Mouse (Mus musculus): ENCODE data around the gene Ahdc1. TPM values are rescaled to one million over a fixed set of nuclear protein-coding genes. Genes with fewer than 3 reads are reported as not detected.
"Not testable (repeated sequence)": the region's sequence is repeated elsewhere in the genome, so short reads cannot be mapped to it uniquely, and the experiment has no call there.

Ahdc1 gene
- total RNA-seq, 4 experiments from 2014 or later: 99.1 to 116 (median 106) TPM

DNA sequence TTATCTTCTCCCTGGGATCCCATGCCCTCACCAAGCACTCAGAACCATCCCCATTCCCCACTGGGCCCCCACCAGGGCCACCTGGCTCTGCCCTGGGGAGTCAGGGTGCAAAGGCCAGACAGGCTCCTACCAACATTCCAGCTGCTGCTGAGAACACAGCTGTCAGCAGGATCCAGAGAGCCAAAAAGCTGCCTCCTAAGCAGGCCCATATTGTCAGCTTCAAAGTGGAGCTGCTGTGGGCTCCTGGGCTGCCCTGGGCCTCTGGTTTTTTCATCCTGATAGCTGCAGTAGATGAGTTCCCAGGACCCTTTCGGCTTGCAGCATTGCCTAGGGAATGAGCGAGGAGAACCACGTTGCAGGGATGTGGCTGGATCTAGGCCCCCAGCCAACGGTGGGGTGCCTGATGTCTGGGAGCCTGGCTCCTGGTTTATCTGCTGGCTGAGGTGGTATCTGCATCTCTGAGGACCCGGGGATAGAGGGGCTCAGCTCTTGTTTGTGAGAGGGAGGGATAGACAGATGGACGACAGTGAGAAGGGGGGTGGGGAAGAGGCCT lies 82.5 kb downstream of the Ahdc1 start:
- no peak for DNase-seq (ENCODE audit: low spot score in 2 of 2)

DNA sequence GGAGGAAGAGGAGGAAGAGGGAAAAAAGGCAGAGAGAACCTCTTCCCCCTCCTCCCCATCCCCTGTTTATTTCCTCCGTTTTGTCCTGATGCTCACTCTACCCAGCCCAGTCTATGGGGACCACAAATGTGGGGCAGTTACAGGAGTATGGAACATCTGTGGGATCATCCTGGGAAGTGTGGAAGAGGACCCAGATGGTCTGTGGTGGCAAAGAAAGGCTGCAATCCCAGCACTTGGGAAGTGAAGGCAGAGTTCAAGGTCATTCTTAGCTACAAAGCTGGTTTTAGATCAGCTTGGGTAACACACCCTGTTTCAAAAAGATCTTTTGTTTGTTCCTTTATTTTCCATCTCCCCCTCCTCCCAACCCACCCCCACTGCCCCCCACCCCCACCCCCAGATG lies 83.2 kb downstream of the Ahdc1 start:
- DNase-seq (ENCODE audit: low spot score in 2 of 2): no peak

- DNase-seq (ENCODE audit: low spot score in 2 of 2): peak in 1 of 2 experiments; percentile 61
Measured at GRCm38 (mm10) chr4:133094936-133095733, 84.1 kb downstream of the Ahdc1 start.

DNA sequence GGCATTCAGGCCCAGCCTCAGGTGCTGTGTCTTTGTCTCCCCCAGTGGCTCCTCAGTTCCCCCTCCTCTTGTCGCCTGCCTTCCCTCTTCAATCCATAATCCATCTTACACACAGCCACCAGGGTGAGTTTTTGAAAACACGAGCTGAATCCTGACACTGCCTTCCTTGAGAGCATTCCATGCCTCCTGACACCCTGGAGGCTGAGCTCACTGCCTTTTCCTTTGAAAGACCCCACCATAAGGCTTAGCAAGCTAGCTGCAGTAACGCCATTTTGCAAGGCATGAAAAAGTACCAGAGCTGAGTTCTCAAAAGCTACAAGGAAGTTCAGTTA lies 84.6 kb downstream of the Ahdc1 start:
- DNase-seq (ENCODE audit: low spot score in 2 of 2): not testable (repeated sequence)

GRCm38 (mm10) chr4:133096671-133097070 lies 85.6 kb downstream of the Ahdc1 start:
- not testable (repeated sequence) for DNase-seq (ENCODE audit: low spot score in 2 of 2)

- DNase-seq (ENCODE audit: low spot score in 2 of 2): no peak
Measured at GRCm38 (mm10) chr4:133101751-133102150, 90.7 kb downstream of the Ahdc1 start.

- DNase-seq (ENCODE audit: low spot score in 2 of 2): no peak
Measured at GRCm38 (mm10) chr4:133103525-133104193, 92.6 kb downstream of the Ahdc1 start.

GRCm38 (mm10) chr4:133104194-133104569 lies 93.1 kb downstream of the Ahdc1 start:
- no peak for DNase-seq (ENCODE audit: low spot score in 2 of 2)

DNA sequence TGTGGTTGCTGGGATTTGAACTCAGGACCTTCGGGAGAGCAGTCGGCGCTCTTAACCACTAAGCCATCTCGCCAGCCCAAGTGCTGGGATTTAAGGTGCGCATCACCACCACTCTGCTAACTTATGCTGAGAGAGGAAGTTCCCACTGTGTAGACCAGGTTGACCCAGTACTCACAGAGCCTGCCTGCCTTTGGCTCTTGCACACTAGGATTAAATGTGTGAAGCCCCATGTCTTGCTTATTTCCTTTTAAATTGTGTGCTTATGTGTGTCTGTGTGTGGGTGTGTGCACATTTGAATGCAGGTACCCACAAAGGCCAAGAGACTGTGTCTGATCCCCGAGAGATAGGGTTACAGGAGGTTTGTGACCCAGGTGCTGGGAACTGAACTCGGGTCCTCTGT lies 95.6 kb downstream of the Ahdc1 start:
- DNase-seq (ENCODE audit: low spot score in 2 of 2): no peak

DNA sequence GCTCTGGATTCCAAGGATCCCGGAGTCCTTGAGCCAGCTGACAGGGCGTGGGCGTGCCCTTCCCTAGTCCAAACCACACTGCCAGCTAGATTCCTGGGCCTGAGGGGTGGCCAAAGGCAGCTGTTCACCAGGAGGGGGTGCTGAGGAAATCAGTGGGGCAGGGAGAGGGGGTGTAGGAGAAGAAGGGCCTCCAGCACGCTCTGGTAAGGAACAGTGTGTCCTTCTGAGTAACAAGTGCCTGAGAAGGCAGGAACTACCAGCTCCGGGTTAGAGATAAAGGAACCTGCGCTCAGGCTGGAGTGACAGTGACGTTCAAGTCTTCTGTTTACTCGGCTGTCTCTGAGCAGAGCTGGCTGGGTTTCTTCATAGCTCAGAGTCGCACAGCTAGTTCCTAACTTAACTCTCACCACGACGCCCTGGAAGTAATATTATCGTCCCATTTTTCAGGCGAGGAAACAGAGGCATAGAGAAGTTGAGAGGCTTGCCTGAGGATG lies 96.8 kb downstream of the Ahdc1 start:
- no peak for DNase-seq (ENCODE audit: low spot score in 2 of 2)

- no peak for DNase-seq (ENCODE audit: low spot score in 2 of 2)
Measured at GRCm38 (mm10) chr4:133108481-133109334, 97.6 kb downstream of the Ahdc1 start.

- no peak for DNase-seq (ENCODE audit: low spot score in 2 of 2)
Measured at GRCm38 (mm10) chr4:133109335-133109801, 98.3 kb downstream of the Ahdc1 start.

DNA sequence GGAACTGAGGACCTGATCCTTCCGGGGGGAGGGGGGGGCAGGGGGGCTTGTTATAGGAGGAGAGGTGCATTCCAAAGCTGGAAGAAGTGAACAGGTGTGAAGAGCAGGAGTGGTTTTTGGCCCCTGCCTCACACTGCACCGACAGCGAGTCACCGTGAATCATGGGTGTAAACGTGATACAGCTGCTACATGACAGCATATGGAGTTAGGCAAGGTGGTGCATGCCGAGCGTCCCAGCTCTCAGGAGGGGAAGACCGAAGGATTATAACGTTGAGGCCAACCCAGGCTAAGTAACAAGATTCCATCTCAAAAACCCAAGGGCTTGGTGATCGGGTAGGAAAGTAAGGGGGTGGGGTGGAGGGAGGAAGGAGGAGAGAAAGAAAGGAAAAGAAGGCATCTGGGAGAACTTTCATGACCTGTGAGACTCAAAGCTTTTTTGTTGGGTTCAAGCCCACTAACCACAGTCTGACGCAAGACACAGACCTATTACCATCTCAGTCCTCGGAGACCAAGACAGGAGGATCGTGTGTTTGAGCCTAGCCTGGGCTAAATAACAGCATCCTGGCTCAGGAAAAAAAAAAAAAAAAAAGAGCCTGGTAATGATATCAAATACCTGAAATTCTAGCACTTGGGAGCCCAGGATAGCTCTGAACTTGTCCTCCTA lies 101.2 kb downstream of the Ahdc1 start:
- no peak for DNase-seq (ENCODE audit: low spot score in 2 of 2)

- no peak for DNase-seq (ENCODE audit: low spot score in 2 of 2)
Measured at GRCm38 (mm10) chr4:133113351-133113882, 102.4 kb downstream of the Ahdc1 start.

DNA sequence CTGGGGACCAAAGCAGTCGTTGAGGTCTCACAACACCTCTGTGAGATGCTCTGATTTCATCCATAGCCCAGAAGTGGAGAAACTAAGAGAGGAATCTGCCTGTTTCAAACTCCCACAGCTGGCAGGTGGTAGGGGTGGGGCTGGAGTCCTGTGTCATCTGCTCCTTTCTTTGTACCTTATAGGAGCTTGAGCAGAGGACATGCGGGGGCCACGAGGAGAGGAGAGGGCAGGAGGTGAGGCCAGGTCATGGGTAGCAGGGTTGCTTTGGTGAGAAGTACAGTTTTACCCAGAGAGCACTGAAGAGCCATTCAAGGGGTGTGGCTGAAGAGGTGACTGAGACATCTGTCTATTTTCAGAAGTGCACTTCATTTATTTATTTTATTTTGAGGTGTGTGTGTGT lies 103.7 kb downstream of the Ahdc1 start:
- DNase-seq (ENCODE audit: low spot score in 2 of 2): no peak

DNA sequence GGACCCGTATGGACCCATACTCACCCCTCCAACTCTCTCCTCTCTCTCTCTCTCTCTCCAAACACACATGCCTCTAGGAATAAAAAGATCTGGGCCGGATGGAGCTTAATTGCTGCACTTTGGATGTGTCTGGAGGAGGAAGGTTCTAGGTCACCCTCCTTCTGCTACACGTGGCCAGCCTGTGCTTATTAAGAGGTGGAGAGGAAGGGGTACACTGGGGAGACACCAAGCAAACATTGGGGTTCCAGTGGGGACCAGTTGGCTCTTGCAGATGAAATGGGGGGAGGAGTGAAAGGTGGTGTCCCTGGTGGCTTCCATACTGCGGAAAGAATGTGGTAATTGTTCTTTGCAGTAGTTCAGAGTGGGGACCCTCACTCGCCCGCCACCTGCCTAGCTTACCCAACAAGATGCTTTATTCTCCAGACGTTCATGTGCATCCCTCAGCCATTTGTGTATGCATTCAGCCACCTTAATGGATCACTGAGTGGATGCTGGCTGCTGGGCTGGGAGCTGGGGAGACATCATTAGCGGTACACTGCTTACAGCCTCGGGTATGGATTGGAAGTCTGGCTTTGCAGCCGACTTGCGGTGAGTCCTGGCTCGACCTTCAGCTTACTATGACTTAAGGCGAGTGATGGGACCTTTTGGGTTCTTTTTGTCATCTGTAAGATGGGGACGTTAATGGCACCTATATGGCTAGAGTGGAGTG lies 104.8 kb downstream of the Ahdc1 start:
- DNase-seq (ENCODE audit: low spot score in 2 of 2): no peak

DNA sequence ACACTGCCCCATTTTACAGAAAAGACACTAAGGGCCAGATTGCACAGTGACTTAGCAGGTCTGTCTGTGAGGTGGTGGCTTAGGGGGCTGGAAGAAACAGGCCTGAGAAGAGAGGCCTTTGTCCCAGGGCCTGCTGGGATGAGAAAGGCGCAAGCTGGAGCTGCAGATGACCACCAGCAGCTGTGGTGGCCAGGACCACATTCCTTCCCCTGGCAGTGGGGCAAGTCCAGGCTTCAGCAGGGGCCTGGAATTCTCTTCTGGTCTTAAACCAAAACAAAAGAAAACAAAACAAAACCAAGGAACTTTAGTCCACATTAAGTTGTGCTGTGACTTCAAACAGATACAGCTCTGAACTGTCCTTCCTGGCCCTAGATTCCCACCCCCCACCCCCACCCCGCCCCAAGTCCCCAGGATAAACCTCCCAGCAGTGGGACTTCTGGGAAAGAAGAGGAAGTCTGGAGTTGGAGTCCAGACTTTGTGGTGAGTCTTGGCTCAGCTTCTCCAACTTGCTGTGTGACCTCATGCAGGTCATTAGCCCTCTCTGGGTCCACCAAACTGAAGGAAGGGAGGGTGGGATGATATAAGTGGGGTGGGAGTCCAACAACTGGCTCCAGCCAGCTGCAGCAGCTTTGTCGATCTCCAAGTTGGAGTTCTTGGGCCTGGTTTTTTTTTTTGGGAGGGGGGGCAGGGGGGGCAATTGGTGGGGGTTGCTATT lies 105.9 kb downstream of the Ahdc1 start:
- DNase-seq (ENCODE audit: low spot score in 2 of 2): no peak

DNA sequence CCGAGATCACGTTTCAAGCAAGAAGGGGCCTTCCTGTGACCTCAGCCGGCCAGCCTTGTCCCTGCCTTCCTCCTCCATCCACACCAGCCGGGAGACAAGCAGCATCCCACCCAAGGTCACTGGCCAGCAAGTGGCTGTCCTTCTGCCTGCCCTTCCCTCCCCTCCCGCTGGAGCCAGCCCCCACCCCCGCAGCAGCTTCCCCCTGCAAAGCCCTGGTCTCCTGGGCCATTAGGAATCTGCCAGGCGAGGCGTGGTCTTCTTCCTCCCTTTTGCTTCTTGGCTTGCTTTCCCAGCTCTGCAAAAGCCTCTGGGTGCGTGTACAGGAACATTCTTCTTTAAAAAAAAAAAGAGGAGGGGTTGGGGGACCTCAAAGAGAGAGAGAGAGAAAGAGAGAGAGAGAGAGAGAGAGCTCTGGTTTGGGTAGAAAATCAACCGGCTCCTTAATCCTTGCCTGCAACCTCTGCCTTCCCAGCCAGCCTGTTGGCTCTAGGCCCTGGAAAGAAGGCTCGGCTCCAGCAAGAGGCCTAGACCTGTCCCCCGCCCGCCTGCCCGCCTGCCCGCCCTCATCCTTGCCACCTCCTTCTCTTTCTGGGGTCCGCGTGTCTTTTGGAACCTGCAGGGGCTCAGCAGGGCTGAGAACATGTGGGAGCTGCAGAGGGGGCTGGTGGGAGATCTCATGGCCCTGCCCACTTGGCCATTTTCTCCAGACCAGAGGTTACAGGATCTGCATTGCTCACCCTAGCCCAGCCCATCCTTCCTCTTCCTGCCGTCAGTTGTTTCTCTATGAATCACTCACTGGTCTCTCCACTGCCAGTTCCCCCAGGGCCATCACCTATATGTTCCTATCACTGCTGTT lies 106.7 kb downstream of the Ahdc1 start:
- DNase-seq (ENCODE audit: low spot score in 2 of 2): no peak
